Mouse (Mus musculus): ENCODE measurements around the gene Gm8159. TPM values are rescaled to one million over a fixed set of nuclear protein-coding genes. Genes with fewer than 3 reads are reported as not detected.

The Gm8159 gene
- polyA plus RNA-seq (2015; fragmentation: Nextera tagmentation; extraction: Ambion mirVana), result not detected in 2 replicates

DNA sequence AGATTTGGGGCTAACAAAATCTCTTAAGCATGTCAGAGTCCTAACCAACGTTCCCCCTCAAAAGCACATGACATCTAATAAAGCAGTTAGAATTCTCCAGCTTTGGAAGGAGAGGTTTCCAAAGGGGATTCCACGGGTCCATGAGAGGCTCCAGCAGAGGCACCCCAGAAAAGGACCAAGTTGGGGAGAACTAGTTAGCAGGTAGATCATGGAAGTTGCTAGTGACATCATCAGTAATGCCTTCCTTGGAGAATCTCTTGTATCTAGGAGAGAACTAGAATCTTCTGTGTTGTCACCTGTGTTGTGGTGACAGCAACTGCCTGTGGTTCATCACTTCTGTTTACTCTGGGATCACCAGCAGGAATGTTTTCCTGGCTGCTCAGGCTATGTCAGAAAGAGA lies at the start of gene Gm8159:
Gm8159 (plus strand) TSS at position 301 of the 400 bp plus-strand sequence.

DNA sequence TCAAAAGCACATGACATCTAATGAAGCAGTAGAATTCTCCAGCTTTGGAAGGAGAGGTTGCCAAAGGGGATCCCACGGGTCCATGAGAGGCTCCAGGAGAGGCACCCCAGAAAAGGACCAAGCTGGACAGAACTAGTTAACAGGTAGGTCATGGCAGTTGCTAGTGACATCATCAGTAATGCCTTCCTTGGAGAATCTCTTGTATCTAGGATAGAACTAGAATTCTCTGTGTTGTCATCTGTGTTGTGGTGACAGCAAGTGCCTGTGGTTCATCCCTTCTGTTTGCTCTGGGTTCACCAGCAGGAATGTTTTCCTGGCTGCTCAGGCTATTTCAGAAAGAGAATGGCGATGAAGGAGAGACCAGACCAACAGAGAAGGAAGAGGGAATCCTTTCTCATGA lies 31.7 kb downstream of the Gm8159 start, which contains the start of gene Gm3239:
Gm3239 (plus strand) TSS at position 301 of the 400 bp plus-strand sequence.

Other genes starting within 250 kb of the Gm8159 start
- gene Gm3159, start 234.8 kb upstream of the Gm8159 start, polyA plus RNA-seq (2015; fragmentation: Nextera tagmentation; extraction: Ambion mirVana), result not detected in 2 replicates
- not detected in 2 replicates for gene Gm3164, start 216.9 kb upstream of the Gm8159 start, polyA plus RNA-seq (2015; fragmentation: Nextera tagmentation; extraction: Ambion mirVana)
- gene Gm3173, start 201.4 kb upstream of the Gm8159 start, polyA plus RNA-seq (2015; fragmentation: Nextera tagmentation; extraction: Ambion mirVana), result not detected in 2 replicates
- not detected in 2 replicates for gene Gm3182, start 150.6 kb upstream of the Gm8159 start, polyA plus RNA-seq (2015; fragmentation: Nextera tagmentation; extraction: Ambion mirVana)
- gene Gm3047, start 76.9 kb upstream of the Gm8159 start, polyA plus RNA-seq (2015; fragmentation: Nextera tagmentation; extraction: Ambion mirVana), result not detected in 2 replicates
- gene Gm3239, start 31.8 kb downstream of the Gm8159 start, polyA plus RNA-seq (2015; fragmentation: Nextera tagmentation; extraction: Ambion mirVana), result not detected in 2 replicates
- not detected in 2 replicates for gene Gm7876, start 76.9 kb downstream of the Gm8159 start, polyA plus RNA-seq (2015; fragmentation: Nextera tagmentation; extraction: Ambion mirVana)
- not detected in 2 replicates for gene Gm3252, start 94.4 kb downstream of the Gm8159 start, polyA plus RNA-seq (2015; fragmentation: Nextera tagmentation; extraction: Ambion mirVana)
- gene Gm9602, start 144.0 kb downstream of the Gm8159 start, polyA plus RNA-seq (2015; fragmentation: Nextera tagmentation; extraction: Ambion mirVana), result not detected in 2 replicates
- not detected in 2 replicates for gene Gm3269, start 205.8 kb downstream of the Gm8159 start, polyA plus RNA-seq (2015; fragmentation: Nextera tagmentation; extraction: Ambion mirVana)
- gene Gm3264, start 223.2 kb downstream of the Gm8159 start, polyA plus RNA-seq (2015; fragmentation: Nextera tagmentation; extraction: Ambion mirVana), result not detected in 2 replicates